Mouse (Mus musculus): ENCODE measurements at regions not wholly inside any gene's neighbourhood (a gene's known extent, or its start where the extent isn't known, plus 50 kb on each side); places are given as distances from the start of the nearest gene placed in this dataset.

- ATAC-seq (replicated peaks; ENCODE audit: low FRiP score, low TSS enrichment, poor library complexity, severe bottlenecking): no peak
These were observed 212.9 kb downstream of the Mef2c start for GRCm38 (mm10) chr13:83716711-83717171.

- no peak for ATAC-seq (replicated peaks; ENCODE audit: low FRiP score, low TSS enrichment, poor library complexity, severe bottlenecking)
These were observed 213.9 kb downstream of the Mef2c start for GRCm38 (mm10) chr13:83717686-83718210.

GRCm38 (mm10) chr13:83718431-83719410, 214.9 kb downstream of the Mef2c start:
- no peak for ATAC-seq (replicated peaks; ENCODE audit: low FRiP score, low TSS enrichment, poor library complexity, severe bottlenecking)

GRCm38 (mm10) chr13:83719635-83720291, 215.9 kb downstream of the Mef2c start:
- ATAC-seq (replicated peaks; ENCODE audit: low FRiP score, low TSS enrichment, poor library complexity, severe bottlenecking): no peak

- ATAC-seq (replicated peaks; ENCODE audit: low FRiP score, low TSS enrichment, poor library complexity, severe bottlenecking): no peak
These were observed 216.5 kb downstream of the Mef2c start for GRCm38 (mm10) chr13:83720352-83720751.

- ATAC-seq (replicated peaks; ENCODE audit: low FRiP score, low TSS enrichment, poor library complexity, severe bottlenecking): no peak
These were observed 217.1 kb downstream of the Mef2c start for GRCm38 (mm10) chr13:83720883-83721371.

GRCm38 (mm10) chr13:83721563-83721962, 217.7 kb downstream of the Mef2c start:
- ATAC-seq (replicated peaks; ENCODE audit: low FRiP score, low TSS enrichment, poor library complexity, severe bottlenecking): no peak

GRCm38 (mm10) chr13:83722241-83722640, 218.4 kb downstream of the Mef2c start:
- ATAC-seq (replicated peaks; ENCODE audit: low FRiP score, low TSS enrichment, poor library complexity, severe bottlenecking): no peak

GRCm38 (mm10) chr13:83722791-83723190, 219.0 kb downstream of the Mef2c start:
- no peak for ATAC-seq (replicated peaks; ENCODE audit: low FRiP score, low TSS enrichment, poor library complexity, severe bottlenecking)

- ATAC-seq (replicated peaks; ENCODE audit: low FRiP score, low TSS enrichment, poor library complexity, severe bottlenecking): no peak
These were observed 219.6 kb downstream of the Mef2c start for GRCm38 (mm10) chr13:83723396-83723795.

- ATAC-seq (replicated peaks; ENCODE audit: low FRiP score, low TSS enrichment, poor library complexity, severe bottlenecking): no peak
These were observed 220.4 kb downstream of the Mef2c start for GRCm38 (mm10) chr13:83724196-83724595.

- ATAC-seq (replicated peaks; ENCODE audit: low FRiP score, low TSS enrichment, poor library complexity, severe bottlenecking): peak; percentile 68
These were observed 221.2 kb downstream of the Mef2c start for GRCm38 (mm10) chr13:83724995-83725394.

GRCm38 (mm10) chr13:83725831-83726230, 222.0 kb downstream of the Mef2c start:
- ATAC-seq (replicated peaks; ENCODE audit: low FRiP score, low TSS enrichment, poor library complexity, severe bottlenecking): no peak

GRCm38 (mm10) chr13:83726346-83726975, 222.6 kb downstream of the Mef2c start:
- ATAC-seq (replicated peaks; ENCODE audit: low FRiP score, low TSS enrichment, poor library complexity, severe bottlenecking): no peak

GRCm38 (mm10) chr13:83727051-83727765, 223.4 kb downstream of the Mef2c start:
- ATAC-seq (replicated peaks; ENCODE audit: low FRiP score, low TSS enrichment, poor library complexity, severe bottlenecking): no peak

GRCm38 (mm10) chr13:83727766-83728395, 224.0 kb downstream of the Mef2c start:
- no peak for ATAC-seq (replicated peaks; ENCODE audit: low FRiP score, low TSS enrichment, poor library complexity, severe bottlenecking)

- no peak for ATAC-seq (replicated peaks; ENCODE audit: low FRiP score, low TSS enrichment, poor library complexity, severe bottlenecking)
These were observed 224.7 kb downstream of the Mef2c start for GRCm38 (mm10) chr13:83728421-83729010.

GRCm38 (mm10) chr13:83729331-83730009, 225.6 kb downstream of the Mef2c start:
- no peak for ATAC-seq (replicated peaks; ENCODE audit: low FRiP score, low TSS enrichment, poor library complexity, severe bottlenecking)
